Mouse (Mus musculus): ENCODE results near the gene Guca1b. TPM values are rescaled to one million over a fixed set of nuclear protein-coding genes. Genes with fewer than 3 reads are reported as not detected.
A peak's percentile ranks its signal among the peaks of the same experiment; 100 is the strongest.

Gene Guca1b
- polyA plus RNA-seq, 1 experiment: 0.11 TPM

DNA sequence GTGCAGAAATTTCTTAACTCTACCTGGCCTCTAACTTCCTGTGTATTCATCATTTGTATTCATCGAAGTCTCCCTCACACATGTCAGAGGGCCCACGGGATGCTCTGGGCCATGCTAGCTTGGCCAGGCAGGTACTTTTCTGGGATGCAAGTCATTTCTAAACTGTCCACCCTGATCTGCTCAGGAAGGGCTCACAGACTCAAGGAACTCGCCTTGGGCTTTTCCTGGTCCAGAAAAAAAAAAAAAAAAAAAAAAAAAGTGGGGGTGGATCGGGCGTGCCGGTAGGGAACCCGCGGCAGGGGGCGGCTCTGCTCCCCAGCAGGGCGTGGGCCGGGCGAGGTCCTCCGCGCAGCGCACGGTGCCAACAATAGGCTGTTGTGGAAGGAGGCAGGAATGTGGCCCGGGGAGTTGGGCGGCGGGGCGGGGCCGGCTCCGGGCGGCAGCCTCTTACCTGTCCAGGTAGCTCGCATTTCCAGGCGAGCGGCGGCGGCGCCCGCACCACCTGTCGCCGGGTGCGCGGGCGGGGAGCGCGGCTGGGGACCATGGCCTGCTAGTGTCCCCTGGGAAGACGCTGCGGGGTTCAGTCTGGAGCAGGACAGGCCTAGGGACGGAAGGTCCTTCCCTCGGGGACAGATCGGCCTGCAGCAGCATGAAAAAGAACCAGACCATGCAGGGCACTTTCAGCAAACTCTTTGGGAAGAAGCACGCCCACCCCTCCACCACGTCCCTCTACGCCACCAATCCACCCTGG lies 51.1 kb downstream of the Guca1b start, which contains the start of gene AI661453:
TSS of gene AI661453 (plus strand) at position 460 of the 751 bp plus-strand sequence.
- peaks cover 25% of the 10 kb centered on the region for H3K27me3 ChIP-seq (ENCODE audit: control insufficient read depth, insufficient read depth, insufficient read length)
- no peaks in the 10 kb centered on the region for H3K79me3 ChIP-seq (ENCODE audit: low read depth)
- no peaks in the 10 kb centered on the region for H3K36me3 ChIP-seq (ENCODE audit: control insufficient read depth, insufficient read depth)
- H3K79me2 ChIP-seq (ENCODE audit: control insufficient read depth, insufficient read depth): no peaks in the 10 kb centered on the region
- H3ac ChIP-seq (ENCODE audit: control insufficient read depth, insufficient read length, low read depth): peak within 1 kb of the TSS; percentile 2
- peak within 1 kb of the TSS; percentile 11 for H3K4me3 ChIP-seq (ENCODE audit: insufficient read depth, poor library complexity, severe bottlenecking)
- TF ChIP-seq MYOD1 (IDR thresholded peaks at IDR 0.05; ENCODE audit: control insufficient read depth, insufficient read length, low read depth) (no peak), MYOG (IDR thresholded peaks at IDR 0.05; ENCODE audit: control insufficient read depth, extremely low read depth, insufficient read length) (no peak), USF1 (IDR thresholded peaks at IDR 0.05; ENCODE audit: low read depth) (no peak), FOSL1 (IDR thresholded peaks at IDR 0.05; ENCODE audit: insufficient read depth, low read length, poor library complexity, severe bottlenecking) (no peak), CEBPB (IDR thresholded peaks at IDR 0.05; ENCODE audit: low read depth) (no peak), CTCF (IDR thresholded peaks at IDR 0.05; ENCODE audit: control insufficient read depth, insufficient read depth, insufficient read length) (no peak), MAX (IDR thresholded peaks at IDR 0.05) (no peak)

DNA sequence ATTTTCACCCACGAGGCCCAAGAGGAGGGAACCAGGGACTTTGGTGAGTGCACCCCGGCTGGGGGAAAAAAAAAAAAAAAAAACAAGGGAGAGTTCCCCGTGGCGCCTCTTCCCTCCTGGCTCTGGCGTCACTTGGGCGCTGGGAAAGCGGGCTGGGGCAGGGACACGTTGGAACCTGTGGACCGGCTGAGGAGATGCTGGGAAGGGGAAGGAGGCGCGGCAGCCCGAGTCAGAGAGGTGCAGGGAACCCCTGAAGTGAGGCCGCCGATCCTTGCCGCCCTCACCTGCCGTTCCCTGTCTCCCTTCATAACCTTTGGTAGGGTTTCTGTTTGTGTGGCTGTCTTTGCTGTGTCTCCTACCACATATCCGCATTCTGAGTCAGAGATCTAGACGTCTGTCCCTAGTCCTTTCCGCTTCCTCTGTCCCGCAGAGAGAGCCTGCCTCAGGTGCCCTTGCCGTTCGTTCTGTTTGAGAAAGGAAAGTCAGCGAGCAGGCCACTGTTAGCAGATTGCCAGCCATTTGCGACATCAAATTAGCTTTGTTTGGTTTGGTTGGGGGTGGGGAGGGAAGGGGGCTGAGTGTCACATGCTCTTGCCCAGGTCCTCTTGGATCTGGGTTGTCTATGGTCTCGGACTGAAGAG lies 51.8 kb downstream of the Guca1b start, which contains the start of gene 1700001C19Rik:
TSS of gene 1700001C19Rik (minus strand) at position 470 of the 641 bp plus-strand sequence.
- Histone ChIP-seq H3K79me2 (ENCODE audit: control insufficient read depth, insufficient read depth) (no peaks in the 10 kb centered on the region), H3K27me3 (ENCODE audit: control insufficient read depth, insufficient read depth, insufficient read length) (peaks cover 22% of the 10 kb centered on the region), H3K36me3 (ENCODE audit: control insufficient read depth, insufficient read depth) (no peaks in the 10 kb centered on the region), H3K4me3 (ENCODE audit: insufficient read depth, poor library complexity, severe bottlenecking) (peak within 1 kb of the TSS; percentile 11), H3ac (ENCODE audit: control insufficient read depth, insufficient read length, low read depth) (peak within 1 kb of the TSS; percentile 2), H3K79me3 (ENCODE audit: low read depth) (no peaks in the 10 kb centered on the region)
- no peak for TF ChIP-seq MYOG (IDR thresholded peaks at IDR 0.05; ENCODE audit: control insufficient read depth, extremely low read depth, insufficient read length)
- TF ChIP-seq USF1 (IDR thresholded peaks at IDR 0.05; ENCODE audit: low read depth): no peak
- no peak for TF ChIP-seq FOSL1 (IDR thresholded peaks at IDR 0.05; ENCODE audit: insufficient read depth, low read length, poor library complexity, severe bottlenecking)
- no peak for TF ChIP-seq MAX (IDR thresholded peaks at IDR 0.05)
- no peak for TF ChIP-seq CTCF (IDR thresholded peaks at IDR 0.05; ENCODE audit: control insufficient read depth, insufficient read depth, insufficient read length)
- no peak for TF ChIP-seq MYOD1 (IDR thresholded peaks at IDR 0.05; ENCODE audit: control insufficient read depth, insufficient read length, low read depth)
- no peak for TF ChIP-seq CEBPB (IDR thresholded peaks at IDR 0.05; ENCODE audit: low read depth)

DNA sequence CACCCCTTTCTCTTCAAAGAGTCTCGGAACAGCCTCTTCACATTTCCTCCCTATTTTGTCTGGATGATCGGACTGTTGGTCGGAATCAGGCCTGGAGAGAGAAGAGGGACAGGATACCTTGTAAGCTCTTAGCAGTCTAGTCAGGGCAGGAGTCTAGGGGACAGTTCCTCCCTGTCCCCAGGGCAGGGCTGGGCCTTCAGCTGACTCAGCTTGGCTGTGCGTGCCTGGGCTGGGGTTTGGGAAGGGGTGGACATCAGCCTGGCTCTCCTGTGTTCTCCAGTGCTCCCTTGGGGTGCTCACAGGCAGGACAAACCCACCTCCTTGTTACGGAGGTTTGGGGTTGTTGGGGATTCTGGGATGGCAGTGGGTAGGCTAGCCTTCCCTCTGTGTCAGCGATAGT lies 53.4 kb downstream of the Guca1b start:
- Histone ChIP-seq H3ac (ENCODE audit: control insufficient read depth, insufficient read length, low read depth) (no peak overlapping the region), H3K36me3 (ENCODE audit: control insufficient read depth, insufficient read depth) (no peaks in the 10 kb centered on the region), H3K79me3 (ENCODE audit: low read depth) (no peaks in the 10 kb centered on the region), H3K4me3 (ENCODE audit: insufficient read depth, poor library complexity, severe bottlenecking) (no peak overlapping the region), H3K79me2 (ENCODE audit: control insufficient read depth, insufficient read depth) (no peaks in the 10 kb centered on the region), H3K27me3 (ENCODE audit: control insufficient read depth, insufficient read depth, insufficient read length) (peaks cover 23% of the 10 kb centered on the region)
- TF ChIP-seq MYOD1 (IDR thresholded peaks at IDR 0.05; ENCODE audit: control insufficient read depth, insufficient read length, low read depth) (no peak), CTCF (IDR thresholded peaks at IDR 0.05; ENCODE audit: control insufficient read depth, insufficient read depth, insufficient read length) (no peak), MAX (IDR thresholded peaks at IDR 0.05) (no peak), CEBPB (IDR thresholded peaks at IDR 0.05; ENCODE audit: low read depth) (no peak), MYOG (IDR thresholded peaks at IDR 0.05; ENCODE audit: control insufficient read depth, extremely low read depth, insufficient read length) (no peak), USF1 (IDR thresholded peaks at IDR 0.05; ENCODE audit: low read depth) (no peak), FOSL1 (IDR thresholded peaks at IDR 0.05; ENCODE audit: insufficient read depth, low read length, poor library complexity, severe bottlenecking) (no peak)

- no peak for TF ChIP-seq CTCF (IDR thresholded peaks at IDR 0.05; ENCODE audit: control insufficient read depth, insufficient read depth, insufficient read length)
- no peak for TF ChIP-seq USF1 (IDR thresholded peaks at IDR 0.05; ENCODE audit: low read depth)
- no peak for TF ChIP-seq MAX (IDR thresholded peaks at IDR 0.05)
- Histone ChIP-seq H3K4me3 (ENCODE audit: insufficient read depth, poor library complexity, severe bottlenecking) (no peak overlapping the region), H3ac (ENCODE audit: control insufficient read depth, insufficient read length, low read depth) (no peak overlapping the region), H3K27me3 (ENCODE audit: control insufficient read depth, insufficient read depth, insufficient read length) (peaks cover 28% of the 10 kb centered on the region), H3K79me2 (ENCODE audit: control insufficient read depth, insufficient read depth) (no peaks in the 10 kb centered on the region), H3K36me3 (ENCODE audit: control insufficient read depth, insufficient read depth) (no peaks in the 10 kb centered on the region), H3K79me3 (ENCODE audit: low read depth) (no peaks in the 10 kb centered on the region)
These were observed 54.3 kb downstream of the Guca1b start for GRCm38 (mm10) chr17:47439396-47440028.

GRCm38 (mm10) chr17:47440359-47440890 lies 55.2 kb downstream of the Guca1b start:
- Histone ChIP-seq H3K36me3 (ENCODE audit: control insufficient read depth, insufficient read depth) (no peaks in the 10 kb centered on the region), H3K79me2 (ENCODE audit: control insufficient read depth, insufficient read depth) (no peaks in the 10 kb centered on the region), H3ac (ENCODE audit: control insufficient read depth, insufficient read length, low read depth) (no peak overlapping the region), H3K27me3 (ENCODE audit: control insufficient read depth, insufficient read depth, insufficient read length) (peaks cover 32% of the 10 kb centered on the region), H3K79me3 (ENCODE audit: low read depth) (no peaks in the 10 kb centered on the region), H3K4me3 (ENCODE audit: insufficient read depth, poor library complexity, severe bottlenecking) (no peak overlapping the region)
- TF ChIP-seq CTCF (IDR thresholded peaks at IDR 0.05; ENCODE audit: control insufficient read depth, insufficient read depth, insufficient read length) (no peak), MYOD1 (IDR thresholded peaks at IDR 0.05; ENCODE audit: control insufficient read depth, insufficient read length, low read depth) (no peak), USF1 (IDR thresholded peaks at IDR 0.05; ENCODE audit: low read depth) (no peak), FOSL1 (IDR thresholded peaks at IDR 0.05; ENCODE audit: insufficient read depth, low read length, poor library complexity, severe bottlenecking) (no peak), CEBPB (IDR thresholded peaks at IDR 0.05; ENCODE audit: low read depth) (no peak), MYOG (IDR thresholded peaks at IDR 0.05; ENCODE audit: control insufficient read depth, extremely low read depth, insufficient read length) (no peak), MAX (IDR thresholded peaks at IDR 0.05) (no peak)

Measured in C2C12 (cell line).